Mouse (Mus musculus): ENCODE measurements at regions not wholly inside any gene's neighbourhood (a gene's known extent, or its start where the extent isn't known, plus 50 kb on each side); places are given as distances from the start of the nearest gene placed in this dataset.

DNA sequence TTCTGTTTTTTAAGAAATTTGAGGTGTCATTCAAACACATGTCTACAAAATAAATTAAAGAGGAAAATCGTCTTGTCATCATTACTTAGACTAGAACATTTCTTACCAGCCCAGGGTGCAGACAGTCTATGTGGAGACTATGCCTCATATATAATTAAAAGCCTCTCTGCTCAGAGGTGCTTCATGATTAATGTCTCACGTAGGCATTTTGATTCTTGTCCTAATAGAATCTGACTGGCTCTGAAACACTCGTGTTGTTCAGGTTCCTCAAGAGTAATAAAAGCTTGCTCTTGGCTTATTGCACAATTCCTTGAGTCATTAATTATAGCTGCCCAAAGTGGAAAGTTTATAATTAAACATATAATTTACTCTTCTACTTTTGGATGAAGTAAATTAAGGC, 475.1 kb upstream of the Gcfc2 start:
- H3K4me1 ChIP-seq (ENCODE audit: control insufficient read depth, insufficient read depth, low read length): no peaks in the 10 kb centered on the region
- 59% methylated on average over 3 of the region's 3 CpGs for WGBS
- no peak for DNase-seq
- TF ChIP-seq POLR2A (IDR thresholded peaks at IDR 0.05; ENCODE audit: borderline replicate concordance, extremely low read depth, low read depth, low read length) (no peak), CTCF (IDR thresholded peaks at IDR 0.05; ENCODE audit: insufficient read depth, low read length) (no peak)
- no peak overlapping the region for H3K4me3 ChIP-seq (replicated peaks; ENCODE audit: extremely low read depth, low read depth, low read length)

DNA sequence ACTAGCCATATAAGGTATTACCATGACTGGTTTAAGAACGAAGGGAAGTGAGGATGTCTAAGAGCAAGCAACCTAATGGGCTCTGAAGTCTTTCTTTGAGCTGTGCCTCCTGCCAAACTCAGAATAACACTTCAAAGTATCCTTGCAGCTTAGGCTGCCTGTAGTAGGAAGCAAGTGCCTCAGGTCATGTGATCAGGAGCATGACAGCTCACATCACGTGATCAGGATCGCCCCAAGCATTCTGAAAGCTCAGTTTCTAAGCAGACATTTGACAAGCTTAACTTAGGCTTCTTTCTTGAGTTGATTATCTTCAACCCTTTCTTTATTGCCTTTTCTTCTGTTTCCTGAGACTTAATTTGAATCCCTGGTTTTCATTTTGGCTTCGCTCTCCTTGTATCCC, 462.4 kb upstream of the Gcfc2 start:
- Histone ChIP-seq H3K4me3 (replicated peaks; ENCODE audit: extremely low read depth, low read depth, low read length) (no peak overlapping the region), H3K4me1 (ENCODE audit: control insufficient read depth, insufficient read depth, low read length) (no peaks in the 10 kb centered on the region)
- TF ChIP-seq CTCF (IDR thresholded peaks at IDR 0.05; ENCODE audit: insufficient read depth, low read length): no peak
- TF ChIP-seq POLR2A (IDR thresholded peaks at IDR 0.05; ENCODE audit: borderline replicate concordance, extremely low read depth, low read depth, low read length): no peak
- DNase-seq: no peak
- 74% methylated on average over 4 of the region's 4 CpGs for WGBS

DNA sequence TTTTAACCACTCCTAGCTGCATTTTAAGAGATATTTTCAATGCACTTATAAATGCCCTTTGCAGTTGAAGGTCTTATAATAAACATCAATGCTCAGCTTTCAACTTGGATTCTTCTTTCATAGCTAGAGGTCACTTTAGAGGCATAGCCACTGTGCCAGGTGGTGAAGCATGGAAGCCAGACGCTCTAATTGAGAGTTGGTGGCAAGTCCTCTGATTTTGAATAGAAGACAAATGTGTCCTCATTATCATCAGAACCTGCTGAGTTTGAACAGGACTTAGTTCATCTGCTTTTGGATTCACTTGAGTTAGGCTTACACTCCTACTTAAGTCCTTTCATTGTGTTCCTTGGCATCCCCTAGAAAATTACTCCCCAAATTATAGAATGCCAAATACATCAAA, 459.0 kb upstream of the Gcfc2 start:
- no peak overlapping the region for H3K4me3 ChIP-seq (replicated peaks; ENCODE audit: extremely low read depth, low read depth, low read length)
- no peak for DNase-seq
- TF ChIP-seq POLR2A (IDR thresholded peaks at IDR 0.05; ENCODE audit: borderline replicate concordance, extremely low read depth, low read depth, low read length) (no peak), CTCF (IDR thresholded peaks at IDR 0.05; ENCODE audit: insufficient read depth, low read length) (no peak)
- no peaks in the 10 kb centered on the region for H3K4me1 ChIP-seq (ENCODE audit: control insufficient read depth, insufficient read depth, low read length)
- 73% methylated on average over 1 of the region's 1 CpGs for WGBS

DNA sequence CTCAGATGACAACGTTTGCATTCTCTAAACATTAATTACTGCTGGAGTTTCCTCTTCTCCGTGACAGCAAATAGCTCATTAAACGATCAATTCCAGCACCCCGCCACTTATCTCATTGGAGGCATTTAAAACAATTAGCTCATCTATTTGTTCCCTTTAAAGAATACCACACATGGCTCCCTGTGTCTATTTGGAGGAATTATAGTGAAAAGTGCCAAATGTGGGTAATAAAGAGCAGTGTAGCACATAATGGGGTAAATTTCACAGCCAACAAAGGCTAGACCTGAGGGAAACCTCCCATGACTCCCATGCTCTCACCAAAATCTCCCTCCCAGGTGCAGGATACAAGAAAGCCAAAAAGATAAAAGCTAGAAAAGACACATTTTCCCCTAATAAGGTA, 456.9 kb upstream of the Gcfc2 start:
- Histone ChIP-seq H3K4me3 (replicated peaks; ENCODE audit: extremely low read depth, low read depth, low read length) (no peak overlapping the region), H3K4me1 (ENCODE audit: control insufficient read depth, insufficient read depth, low read length) (no peaks in the 10 kb centered on the region)
- TF ChIP-seq POLR2A (IDR thresholded peaks at IDR 0.05; ENCODE audit: borderline replicate concordance, extremely low read depth, low read depth, low read length): no peak
- no peak for DNase-seq
- 62% methylated on average over 4 of the region's 4 CpGs for WGBS

DNA sequence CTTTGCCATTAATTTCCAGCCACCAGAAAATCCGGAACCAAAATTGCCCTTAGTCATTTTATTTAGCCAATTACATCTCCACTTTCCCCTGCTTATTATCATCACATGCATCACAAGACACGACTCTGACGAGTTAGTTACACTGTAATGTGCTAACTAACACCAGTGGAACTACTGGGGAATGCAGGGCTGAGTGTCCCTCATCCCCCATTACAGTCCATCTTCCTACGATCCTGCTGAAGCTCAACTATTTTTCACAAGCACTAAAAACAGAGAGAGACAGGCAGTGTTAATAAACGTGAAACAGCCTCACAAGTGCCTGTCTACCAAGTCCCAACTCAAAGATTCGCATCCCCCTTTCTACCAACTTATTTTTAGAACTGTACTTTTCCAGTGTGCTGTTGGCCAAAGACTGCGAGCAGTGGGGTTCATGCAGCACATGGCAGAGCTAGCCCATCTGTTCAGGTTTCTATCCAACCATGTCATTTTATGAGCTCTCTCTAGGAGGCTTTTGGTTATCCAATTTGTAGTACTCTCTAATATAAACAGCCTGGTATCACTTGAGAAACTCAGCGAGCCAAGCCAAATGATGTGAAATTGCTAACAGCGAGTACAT, 452.0 kb upstream of the Gcfc2 start:
- TF ChIP-seq CTCF (IDR thresholded peaks at IDR 0.05; ENCODE audit: insufficient read depth, low read length) (no peak), POLR2A (IDR thresholded peaks at IDR 0.05; ENCODE audit: borderline replicate concordance, extremely low read depth, low read depth, low read length) (no peak)
- Histone ChIP-seq H3K4me1 (ENCODE audit: control insufficient read depth, insufficient read depth, low read length) (no peaks in the 10 kb centered on the region), H3K4me3 (replicated peaks; ENCODE audit: extremely low read depth, low read depth, low read length) (no peak overlapping the region)
- DNase-seq: no peak
- WGBS: 62% methylated on average over 9 of the region's 9 CpGs

DNA sequence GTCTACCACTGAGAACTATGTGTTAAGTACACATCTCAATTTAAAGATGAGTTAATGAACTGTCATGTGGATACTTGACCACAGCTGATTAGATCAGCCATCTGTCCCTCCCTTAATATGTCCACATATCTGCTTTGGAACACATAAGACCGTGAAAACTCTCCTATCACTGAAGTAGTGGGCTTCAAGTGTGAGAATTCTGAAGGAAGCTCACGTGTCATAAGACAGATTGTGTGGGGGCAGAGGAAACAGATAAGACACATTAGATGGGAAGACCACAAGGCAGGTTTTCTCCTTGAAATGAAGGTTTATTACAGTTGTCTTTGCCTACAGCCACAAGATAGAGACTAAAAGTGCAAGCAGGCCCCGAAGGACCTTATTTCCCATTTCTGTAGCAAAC, 451.0 kb upstream of the Gcfc2 start:
- no peaks in the 10 kb centered on the region for H3K4me1 ChIP-seq (ENCODE audit: control insufficient read depth, insufficient read depth, low read length)
- WGBS: 60% methylated on average over 3 of the region's 3 CpGs
- DNase-seq: no peak
- no peak overlapping the region for H3K4me3 ChIP-seq (replicated peaks; ENCODE audit: extremely low read depth, low read depth, low read length)
- TF ChIP-seq CTCF (IDR thresholded peaks at IDR 0.05; ENCODE audit: insufficient read depth, low read length): no peak

DNA sequence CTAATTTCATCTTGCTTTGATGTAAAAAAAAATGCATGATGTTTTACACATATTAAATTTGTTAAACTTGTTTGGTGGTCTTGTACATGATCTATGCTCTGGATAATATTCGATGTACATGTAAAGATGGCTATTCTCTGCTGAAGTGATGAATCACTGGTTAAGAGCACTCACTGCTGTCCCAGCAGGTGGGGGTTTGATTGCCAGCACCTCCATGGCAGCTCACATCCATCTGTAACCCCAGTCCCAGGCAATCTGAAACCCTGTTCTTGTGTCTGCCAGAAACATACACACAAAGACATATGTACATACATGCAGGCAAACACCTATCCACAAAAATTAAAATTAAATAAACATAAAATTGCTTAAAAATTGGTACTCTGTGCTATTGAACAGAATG, 448.7 kb upstream of the Gcfc2 start:
- no peak overlapping the region for H3K4me3 ChIP-seq (replicated peaks; ENCODE audit: extremely low read depth, low read depth, low read length)
- H3K4me1 ChIP-seq (ENCODE audit: control insufficient read depth, insufficient read depth, low read length): no peaks in the 10 kb centered on the region
- 75% methylated on average over 1 of the region's 1 CpGs for WGBS
- DNase-seq: no peak
- TF ChIP-seq POLR2A (IDR thresholded peaks at IDR 0.05; ENCODE audit: borderline replicate concordance, extremely low read depth, low read depth, low read length): no peak
- TF ChIP-seq CTCF (IDR thresholded peaks at IDR 0.05; ENCODE audit: insufficient read depth, low read length): no peak

DNA sequence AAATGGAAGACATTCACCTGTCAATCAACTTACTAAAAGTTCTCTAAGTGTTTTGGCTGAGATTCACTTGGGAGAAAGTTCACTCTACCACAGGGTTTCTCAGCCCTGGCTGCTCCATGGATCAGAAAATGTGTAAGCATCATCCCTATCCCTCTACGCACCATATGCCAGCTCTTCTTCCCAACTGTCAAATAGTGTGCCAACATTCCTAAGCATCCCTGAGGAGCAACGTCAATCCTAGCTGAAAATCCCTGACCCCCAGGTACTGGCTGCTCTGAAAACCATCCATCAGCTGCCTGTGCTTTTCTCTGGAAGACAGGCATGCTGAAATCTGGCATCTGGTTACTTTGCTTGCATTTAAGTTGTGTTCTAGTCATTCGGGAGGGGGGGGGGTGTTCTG, 436.5 kb upstream of the Gcfc2 start:
- 58% methylated on average over 3 of the region's 3 CpGs for WGBS
- Histone ChIP-seq H3K4me3 (replicated peaks; ENCODE audit: extremely low read depth, low read depth, low read length) (no peak overlapping the region), H3K4me1 (ENCODE audit: control insufficient read depth, insufficient read depth, low read length) (no peaks in the 10 kb centered on the region)
- DNase-seq: no peak
- TF ChIP-seq POLR2A (IDR thresholded peaks at IDR 0.05; ENCODE audit: borderline replicate concordance, extremely low read depth, low read depth, low read length) (no peak), CTCF (IDR thresholded peaks at IDR 0.05; ENCODE audit: insufficient read depth, low read length) (no peak)

DNA sequence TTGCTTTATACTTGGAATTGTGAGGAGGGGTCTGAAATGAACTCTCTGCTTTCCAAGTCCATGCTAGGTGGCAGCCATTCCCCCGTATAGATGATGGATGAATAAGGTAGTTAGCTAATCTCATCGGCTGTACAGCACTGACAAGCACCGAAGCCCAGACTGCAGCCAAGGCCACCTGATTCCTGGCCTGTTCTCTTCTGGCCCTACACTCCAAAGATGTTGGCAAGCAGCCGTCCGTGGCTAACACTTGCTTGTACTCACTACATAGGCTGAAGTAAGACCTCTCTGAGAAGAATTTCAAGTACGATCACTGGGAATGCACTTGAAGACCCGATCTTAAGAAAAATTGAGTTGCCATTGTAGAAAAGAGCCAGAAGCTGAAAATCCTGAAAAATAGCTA, 427.2 kb upstream of the Gcfc2 start:
- no peak overlapping the region for H3K4me3 ChIP-seq (replicated peaks; ENCODE audit: extremely low read depth, low read depth, low read length)
- WGBS: 67% methylated on average over 7 of the region's 7 CpGs
- no peaks in the 10 kb centered on the region for H3K4me1 ChIP-seq (ENCODE audit: control insufficient read depth, insufficient read depth, low read length)
- TF ChIP-seq CTCF (IDR thresholded peaks at IDR 0.05; ENCODE audit: insufficient read depth, low read length): no peak
- no peak for TF ChIP-seq POLR2A (IDR thresholded peaks at IDR 0.05; ENCODE audit: borderline replicate concordance, extremely low read depth, low read depth, low read length)
- no peak for DNase-seq

DNA sequence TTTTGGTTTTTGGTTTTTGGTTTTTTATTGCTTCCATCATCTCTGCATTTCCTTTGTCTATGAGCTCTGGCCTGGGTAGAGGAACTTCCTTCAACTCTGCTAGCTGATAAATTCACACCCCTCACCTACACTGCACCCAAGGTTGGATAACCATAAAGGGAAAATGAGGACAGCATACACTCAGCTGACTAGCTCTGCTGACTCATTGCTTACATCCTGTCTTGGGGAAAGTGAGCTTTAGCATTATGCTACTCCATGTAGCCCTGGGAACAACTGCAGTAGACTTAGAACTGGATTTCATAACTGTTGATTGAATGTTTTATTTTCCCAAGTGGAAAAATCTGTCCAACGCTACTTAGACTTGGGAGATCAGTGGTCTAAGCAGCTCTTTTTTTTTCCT, 406.3 kb upstream of the Gcfc2 start:
- DNase-seq: no peak
- TF ChIP-seq POLR2A (IDR thresholded peaks at IDR 0.05; ENCODE audit: borderline replicate concordance, extremely low read depth, low read depth, low read length) (no peak), CTCF (IDR thresholded peaks at IDR 0.05; ENCODE audit: insufficient read depth, low read length) (no peak)
- WGBS: 74% methylated on average over 1 of the region's 1 CpGs
- no peak overlapping the region for H3K4me3 ChIP-seq (replicated peaks; ENCODE audit: extremely low read depth, low read depth, low read length)
- H3K4me1 ChIP-seq (ENCODE audit: control insufficient read depth, insufficient read depth, low read length): no peaks in the 10 kb centered on the region

All from lung, adult 2 months (tissue).